Mouse (Mus musculus) intestine, embryonic 16.5 days (tissue): Measurements from ENCODE around the gene Gm45234. TPM values are rescaled to one million over a fixed set of nuclear protein-coding genes. Genes with fewer than 3 reads are reported as not detected.
"Not testable (repeated sequence)": the region's sequence is repeated elsewhere in the genome, so short reads cannot be mapped to it uniquely, and the experiment has no call there.

ENCODE experiments used
- ATAC-seq: fragments of 200-750 bp; cut with Nextera tagmentation; 2 replicates; pipeline ENCODE4 v1.8.0; 2017; ENCODE audit warnings: moderate TSS enrichment, moderate library complexity
- H3K27ac ChIP-seq: fragments of 300-500 bp; sonication (generic); 2 replicates; pipeline ENCODE4 v1.5.1; 2014; ENCODE audit warnings: mild to moderate bottlenecking, low read length
- H3K27me3 ChIP-seq: fragments of 300-500 bp; sonication (generic); replicated peaks from 2 replicates; pipeline ENCODE4 v1.6.1; 2014; ENCODE audit warnings: low read length, control low read depth, mixed read lengths; ENCODE audit not compliant: control insufficient read depth, insufficient read depth
- H3K36me3 ChIP-seq: fragments of 300-500 bp; sonication (generic); 2 replicates; pipeline ENCODE4 v1.6.1; 2014; ENCODE audit warnings: low read length, control low read depth; ENCODE audit not compliant: control insufficient read depth, insufficient read depth
- H3K4me1 ChIP-seq: fragments of 300-500 bp; sonication (generic); 2 replicates; pipeline ENCODE4 v1.6.1; 2014; ENCODE audit warnings: low read length, control low read depth, mixed read lengths; ENCODE audit not compliant: control insufficient read depth, insufficient read depth
- H3K4me2 ChIP-seq: fragments of 300-500 bp; sonication (generic); 2 replicates; pipeline ENCODE4 v1.6.1; 2014; ENCODE audit warnings: low read depth, low read length, control low read depth
- H3K4me3 ChIP-seq: fragments of 300-500 bp; sonication (generic); 2 replicates; pipeline ENCODE4 v1.5.1; 2014; ENCODE audit warnings: mild to moderate bottlenecking, low read length
- H3K9ac ChIP-seq: fragments of 300-500 bp; sonication (generic); 2 replicates; pipeline ENCODE4 v1.6.1; 2014; ENCODE audit warnings: low read depth, low read length
- H3K9me3 ChIP-seq: fragments of 300-500 bp; sonication (generic); 2 replicates; pipeline ENCODE4 v1.6.1; 2016; ENCODE audit warnings: low read length, control low read depth; ENCODE audit not compliant: control insufficient read depth
- WGBS: fragments of 180-500 bp; shearing (Covaris S2); extraction: QIAGEN DNeasy Blood & Tissue Kit; methylation state at CpG from one replicate; pipeline ENCODE4 v1.1.7; 2014; 5-methylcytosine and 5-hydroxymethylcytosine counted together
- polyA plus RNA-seq: library from polyadenylated mRNA; unstranded; fragments of >200 nt; fragmentation: Nextera tagmentation; extraction: Ambion mirVana; gene quantifications from 2 replicates; pipeline ENCODE4 v1.2.1, GENCODE M21; 2015

The Gm45234 gene
- polyA plus RNA-seq: not detected in 2 replicates

DNA sequence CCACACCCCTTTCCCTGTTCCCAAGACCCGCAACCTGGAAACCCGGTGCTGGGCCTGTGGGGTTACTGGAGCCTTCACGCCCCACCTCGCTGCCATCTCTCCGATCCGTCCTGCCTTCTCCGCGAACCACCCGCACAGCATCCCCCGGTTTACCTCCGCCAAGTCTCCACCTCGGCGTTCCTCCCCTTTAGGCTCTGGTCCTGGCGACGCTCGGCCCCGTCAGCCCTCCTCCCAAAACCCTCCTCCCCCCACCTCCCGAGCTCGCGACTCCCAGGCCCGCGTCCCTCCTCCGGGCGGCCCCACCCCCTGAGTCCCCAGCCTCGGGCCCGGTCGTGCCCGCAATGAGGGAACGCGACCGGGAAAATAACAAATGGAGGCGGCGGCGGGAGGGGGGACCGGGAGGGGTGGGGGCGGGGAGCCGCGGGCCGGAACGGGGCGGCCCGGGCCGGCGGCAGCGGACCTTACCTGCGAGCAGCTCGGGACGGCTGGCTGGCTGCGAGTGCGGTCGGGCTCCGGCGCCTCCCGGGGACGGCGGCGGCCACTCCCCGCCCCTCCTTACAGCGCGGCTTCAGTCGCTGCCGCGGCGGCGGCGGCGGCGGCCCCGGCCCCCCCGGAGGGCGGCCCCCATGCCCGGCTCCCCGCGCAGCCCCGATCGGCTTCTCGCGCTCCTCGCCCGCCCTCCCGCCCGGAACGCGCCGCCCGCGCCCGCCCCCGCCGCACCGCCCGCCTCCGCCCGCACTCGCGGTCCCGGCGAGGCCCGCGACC is at the start of gene Gm45234, which contains the start of gene Atn1:
Gene Gm45234, minus strand, starts transcription at position 191 of the 765 bp plus-strand sequence.
Gene Atn1, minus strand, starts transcription at position 694 of the 765 bp plus-strand sequence.
- peak; percentile 60 for ATAC-seq
- 1% methylated on average over 57 of the region's 100 CpGs for WGBS
- Histone ChIP-seq H3K4me1 (peaks cover 45% of the 10 kb centered on the region), H3K36me3 (no peaks in the 10 kb centered on the region), H3K4me2 (peak within 1 kb of the TSS; percentile 78), H3K27me3 (no peaks in the 10 kb centered on the region), H3K4me3 (peak within 1 kb of the TSS; percentile 75), H3K27ac (peak within 1 kb of the TSS; percentile 93), H3K9ac (peak within 1 kb of the TSS; percentile 93), H3K9me3 (no peaks in the 10 kb centered on the region)

DNA sequence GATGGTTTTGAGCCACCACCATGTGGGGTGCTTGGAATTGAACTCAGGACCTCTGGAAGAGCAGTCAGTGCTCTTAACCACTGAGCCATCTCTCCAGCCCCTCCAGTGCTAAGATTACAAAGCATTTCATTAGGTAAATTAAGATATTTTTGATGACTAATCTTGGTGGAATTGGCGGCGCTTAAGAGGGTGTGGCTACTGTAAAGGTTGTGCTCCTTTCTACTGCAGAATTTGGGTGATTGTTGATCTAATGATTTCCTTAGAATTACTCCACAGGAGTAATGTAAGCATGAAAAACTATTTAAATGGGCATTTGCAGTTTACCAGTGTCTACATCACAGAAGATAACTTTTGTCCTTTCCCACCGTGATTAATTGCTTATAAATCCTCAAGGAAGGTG is 48.5 kb upstream of the Gm45234 start:
- no peak for ATAC-seq
- Histone ChIP-seq H3K27me3 (no peaks in the 10 kb centered on the region), H3K4me1 (peaks cover 14% of the 10 kb centered on the region), H3K27ac (no peak overlapping the region), H3K4me2 (no peak overlapping the region), H3K4me3 (no peak overlapping the region), H3K9me3 (no peaks in the 10 kb centered on the region), H3K9ac (no peak overlapping the region), H3K36me3 (no peaks in the 10 kb centered on the region)
- WGBS: 89% methylated on average over 3 of the region's 3 CpGs

- not testable (repeated sequence) for ATAC-seq, H3K9me3 ChIP-seq, H3K4me3 ChIP-seq, H3K36me3 ChIP-seq, H3K27me3 ChIP-seq, H3K27ac ChIP-seq, H3K4me2 ChIP-seq, H3K9ac ChIP-seq
- 95% methylated on average over 4 of the region's 4 CpGs for WGBS
- peaks cover 14% of the 10 kb centered on the region for H3K4me1 ChIP-seq
Observed at GRCm38 (mm10) chr6:124803691-124804090, 47.9 kb upstream of the Gm45234 start.

GRCm38 (mm10) chr6:124803061-124803460 is 47.2 kb upstream of the Gm45234 start:
- WGBS: 84% methylated on average over 3 of the region's 3 CpGs
- H3K27me3 ChIP-seq: no peaks in the 10 kb centered on the region
- H3K9me3 ChIP-seq: no peaks in the 10 kb centered on the region
- no peaks in the 10 kb centered on the region for H3K36me3 ChIP-seq
- ATAC-seq: no peak
- H3K4me2 ChIP-seq: no peak overlapping the region
- peaks cover 14% of the 10 kb centered on the region for H3K4me1 ChIP-seq
- no peak overlapping the region for H3K4me3 ChIP-seq
- no peak overlapping the region for H3K9ac ChIP-seq
- no peak overlapping the region for H3K27ac ChIP-seq

DNA sequence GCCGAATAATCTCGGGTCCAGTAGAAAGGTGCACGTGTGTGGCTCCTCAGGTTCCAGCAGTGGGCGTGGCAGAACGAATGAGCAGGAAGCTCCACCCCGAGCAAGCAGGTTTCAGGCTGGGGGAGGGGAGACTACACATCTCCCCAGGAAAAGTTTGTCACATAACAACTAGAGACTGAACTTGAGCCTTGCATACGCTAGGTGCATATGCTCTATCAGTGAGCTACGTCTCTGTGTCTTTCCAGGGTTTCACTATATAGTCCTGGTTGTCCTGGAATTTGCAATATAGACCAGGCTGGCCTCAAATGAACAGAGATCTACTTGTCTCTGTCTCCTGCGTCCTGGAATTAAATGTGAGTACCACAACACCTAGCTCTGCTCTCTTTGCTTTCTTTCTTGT is 46.6 kb upstream of the Gm45234 start:
- peak overlapping the region; percentile 7; the same call in 1 of the 2 replicates for H3K4me2 ChIP-seq
- not testable (repeated sequence) for H3K36me3 ChIP-seq, H3K4me1 ChIP-seq, H3K9ac ChIP-seq, H3K27me3 ChIP-seq, H3K9me3 ChIP-seq
- H3K27ac ChIP-seq: peak overlapping the region; percentile 31
- 21% methylated on average over 4 of the region's 9 CpGs for WGBS
- peak; percentile 27 for ATAC-seq
- H3K4me3 ChIP-seq: peak overlapping the region; percentile 2; the same call in 1 of the 2 replicates

- WGBS: 74% methylated on average over 2 of the region's 2 CpGs
Observed at GRCm38 (mm10) chr6:124796200-124796599, 40.4 kb upstream of the Gm45234 start.

DNA sequence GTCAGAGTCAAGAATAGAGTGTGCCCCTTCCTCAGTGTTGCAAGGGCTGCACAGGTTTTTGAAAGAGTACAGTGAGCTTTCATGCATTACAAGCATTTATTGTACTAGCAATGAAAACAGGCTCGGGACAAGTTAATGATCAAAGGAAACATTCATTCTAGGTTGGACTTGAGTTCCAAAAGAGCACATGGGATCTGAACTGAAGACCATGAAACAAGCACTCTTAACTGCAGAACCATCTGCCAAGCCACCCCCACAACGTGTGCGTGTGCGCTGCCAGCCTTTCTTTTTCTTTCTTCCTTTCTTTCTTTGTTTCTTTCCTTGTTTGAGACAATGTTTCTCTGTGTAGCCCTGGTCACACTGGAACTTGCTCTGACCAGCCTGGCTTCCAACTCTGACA is 40.0 kb upstream of the Gm45234 start:
- H3K36me3 ChIP-seq: no peaks in the 10 kb centered on the region
- no peak overlapping the region for H3K9ac ChIP-seq
- ATAC-seq: peak; percentile 42
- H3K27me3 ChIP-seq: no peaks in the 10 kb centered on the region
- H3K27ac ChIP-seq: no peak overlapping the region
- 71% methylated on average over 4 of the region's 4 CpGs for WGBS
- no peaks in the 10 kb centered on the region for H3K4me1 ChIP-seq
- H3K4me2 ChIP-seq: no peak overlapping the region
- no peaks in the 10 kb centered on the region for H3K9me3 ChIP-seq
- no peak overlapping the region for H3K4me3 ChIP-seq

More at GRCm38 (mm10) chr6:124796200-124796599, 40.4 kb upstream of the Gm45234 start:
- H3K4me1 ChIP-seq: no peaks in the 10 kb centered on the region
- H3K9ac ChIP-seq: no peak overlapping the region
- H3K4me3 ChIP-seq: no peak overlapping the region
- no peak overlapping the region for H3K27ac ChIP-seq
- H3K9me3 ChIP-seq: no peaks in the 10 kb centered on the region
- no peaks in the 10 kb centered on the region for H3K27me3 ChIP-seq
- H3K4me2 ChIP-seq: no peak overlapping the region
- peak; percentile 73 for ATAC-seq
- H3K36me3 ChIP-seq: no peaks in the 10 kb centered on the region

GRCm38 (mm10) chr6:124791911-124792310 is 36.1 kb upstream of the Gm45234 start:
- no peak for ATAC-seq
- no peak overlapping the region for H3K4me2 ChIP-seq
- H3K4me3 ChIP-seq: no peak overlapping the region
- H3K27me3 ChIP-seq: no peaks in the 10 kb centered on the region
- no peaks in the 10 kb centered on the region for H3K4me1 ChIP-seq
- no peak overlapping the region for H3K9ac ChIP-seq
- 79% methylated on average over 3 of the region's 3 CpGs for WGBS
- H3K27ac ChIP-seq: no peak overlapping the region
- no peaks in the 10 kb centered on the region for H3K36me3 ChIP-seq
- no peaks in the 10 kb centered on the region for H3K9me3 ChIP-seq

GRCm38 (mm10) chr6:124790121-124790520 is 34.3 kb upstream of the Gm45234 start:
- no peaks in the 10 kb centered on the region for H3K4me1 ChIP-seq
- no peaks in the 10 kb centered on the region for H3K36me3 ChIP-seq
- no peak overlapping the region for H3K9ac ChIP-seq
- no peaks in the 10 kb centered on the region for H3K27me3 ChIP-seq
- no peak overlapping the region for H3K27ac ChIP-seq
- H3K4me2 ChIP-seq: no peak overlapping the region
- 64% methylated on average over 4 of the region's 4 CpGs for WGBS
- H3K4me3 ChIP-seq: no peak overlapping the region
- ATAC-seq: no peak
- no peaks in the 10 kb centered on the region for H3K9me3 ChIP-seq
